Mouse (Mus musculus): Measurements from ENCODE around the gene Yif1b. TPM values are rescaled to one million over a fixed set of nuclear protein-coding genes. Genes with fewer than 3 reads are reported as not detected.
"Not testable (repeated sequence)": the region's sequence is repeated elsewhere in the genome, so short reads cannot be mapped to it uniquely, and the experiment has no call there.

The Yif1b gene
- total RNA-seq (2017): 4.4 and 5.2 TPM in 2 replicates

DNA sequence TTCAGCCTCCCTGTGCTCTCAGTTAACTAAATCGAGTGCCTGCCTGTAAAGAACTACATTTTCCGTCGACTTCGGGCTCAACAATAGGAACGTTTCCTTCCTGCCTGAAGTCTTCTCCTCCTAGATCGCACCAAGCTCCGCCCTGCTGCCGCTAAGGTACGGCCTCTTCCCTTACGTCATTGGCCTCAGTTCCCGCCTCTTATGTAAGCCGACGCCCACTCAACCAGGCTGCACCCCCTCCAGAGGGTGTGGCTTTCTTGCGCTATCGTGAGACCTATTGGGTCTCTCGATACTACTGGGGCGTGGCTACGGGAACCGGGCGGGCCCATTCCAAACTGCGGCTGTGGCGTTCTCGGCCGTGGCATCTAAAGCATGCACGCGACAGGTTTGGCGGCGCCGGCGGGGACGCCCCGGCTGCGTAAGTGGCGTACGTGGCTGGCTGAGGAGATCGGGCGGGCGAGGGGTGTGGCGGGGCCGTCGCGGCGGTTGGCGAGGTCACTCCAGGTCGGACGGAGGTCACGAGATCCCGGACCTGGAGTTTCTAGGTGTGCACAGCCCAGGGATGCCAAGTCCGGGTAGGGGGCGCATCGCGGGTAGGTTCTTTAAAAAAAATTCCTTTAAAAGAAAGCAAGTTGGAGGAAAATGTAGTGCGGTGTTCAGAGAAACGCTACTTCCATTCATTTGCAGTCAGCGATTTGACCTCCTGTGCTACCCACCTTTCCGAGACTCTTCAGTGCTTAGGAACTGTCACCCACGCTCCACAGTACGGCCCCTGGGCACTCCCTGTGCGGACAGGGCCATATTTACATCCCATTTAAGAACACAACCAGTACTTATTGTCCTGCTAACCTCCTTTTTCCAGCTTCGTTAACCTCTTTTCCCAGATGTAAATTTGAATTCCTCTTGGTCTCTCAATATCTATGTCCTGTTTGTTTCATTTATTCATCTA, at the start of gene Yif1b:
Gene Yif1b (plus strand): TSS at position 311 of the 949 bp plus-strand sequence.
- ATAC-seq (ENCODE audit: extremely low read depth, insufficient number of reproducible peaks, low FRiP score, poor library complexity, severe bottlenecking): peak; percentile 99

DNA sequence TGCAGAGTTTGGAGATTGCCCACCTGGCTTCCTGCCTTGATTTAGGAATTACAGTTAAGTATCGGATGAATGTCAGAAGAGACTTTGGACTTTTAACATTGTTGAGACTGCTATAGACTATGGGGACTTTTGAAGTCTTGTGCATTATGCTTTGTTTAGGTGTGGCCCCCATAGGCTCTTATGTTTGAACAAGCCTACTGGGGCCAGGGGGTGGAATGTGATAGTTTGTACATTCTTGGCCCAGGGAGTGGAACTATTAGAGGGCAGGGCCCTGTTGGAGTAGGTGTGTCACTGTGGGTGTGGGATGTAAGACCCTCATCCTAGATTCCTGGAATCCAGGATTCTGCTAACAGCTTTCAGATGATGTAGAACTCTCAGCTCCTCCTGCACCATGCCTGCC, 43.9 kb upstream of the Yif1b start:
- not testable (repeated sequence) for ATAC-seq (ENCODE audit: extremely low read depth, insufficient number of reproducible peaks, low FRiP score, poor library complexity, severe bottlenecking)

DNA sequence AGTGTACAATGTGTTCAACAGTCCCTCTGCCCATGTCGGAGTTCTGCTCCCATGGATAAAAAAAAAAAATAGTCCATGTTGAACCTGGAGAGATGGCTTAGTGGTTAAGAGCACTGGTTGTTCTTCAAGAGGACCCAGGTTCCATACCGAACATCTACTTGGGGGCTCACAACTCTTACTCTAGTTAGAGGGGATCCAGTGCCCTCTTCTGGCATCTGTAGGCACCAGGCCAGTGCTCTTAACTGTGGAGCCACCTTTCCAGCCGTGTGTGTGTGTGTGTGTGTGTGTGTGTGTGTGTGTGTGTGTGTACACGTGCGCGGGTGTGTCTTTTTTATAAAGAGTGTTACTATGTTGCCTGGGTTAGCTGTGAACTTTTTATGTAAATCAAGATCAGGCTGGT, 35.6 kb upstream of the Yif1b start:
- ATAC-seq (ENCODE audit: extremely low read depth, insufficient number of reproducible peaks, low FRiP score, poor library complexity, severe bottlenecking): no peak

DNA sequence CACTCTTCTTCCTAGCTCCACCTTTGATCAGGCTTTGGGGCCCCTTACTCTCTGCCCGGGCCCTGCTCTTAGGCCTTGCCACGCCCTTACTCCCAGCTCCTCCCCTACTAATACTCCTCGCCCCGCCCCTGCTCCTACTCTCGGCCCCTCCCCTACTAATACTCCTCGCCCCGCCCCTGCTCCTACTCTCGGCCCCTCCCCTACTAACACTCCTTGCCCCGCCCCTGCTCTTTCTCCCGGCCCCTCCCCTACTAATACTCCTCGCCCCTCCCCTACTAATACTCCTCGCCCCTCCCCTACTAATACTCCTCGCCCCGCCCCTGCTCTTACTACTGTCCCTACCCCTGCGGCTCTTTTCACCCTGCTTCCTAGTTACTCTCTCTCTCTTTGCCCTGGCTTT, 27.1 kb upstream of the Yif1b start:
- ATAC-seq (ENCODE audit: extremely low read depth, insufficient number of reproducible peaks, low FRiP score, poor library complexity, severe bottlenecking): peak; percentile 24; the same call in 1 of the 2 replicates

DNA sequence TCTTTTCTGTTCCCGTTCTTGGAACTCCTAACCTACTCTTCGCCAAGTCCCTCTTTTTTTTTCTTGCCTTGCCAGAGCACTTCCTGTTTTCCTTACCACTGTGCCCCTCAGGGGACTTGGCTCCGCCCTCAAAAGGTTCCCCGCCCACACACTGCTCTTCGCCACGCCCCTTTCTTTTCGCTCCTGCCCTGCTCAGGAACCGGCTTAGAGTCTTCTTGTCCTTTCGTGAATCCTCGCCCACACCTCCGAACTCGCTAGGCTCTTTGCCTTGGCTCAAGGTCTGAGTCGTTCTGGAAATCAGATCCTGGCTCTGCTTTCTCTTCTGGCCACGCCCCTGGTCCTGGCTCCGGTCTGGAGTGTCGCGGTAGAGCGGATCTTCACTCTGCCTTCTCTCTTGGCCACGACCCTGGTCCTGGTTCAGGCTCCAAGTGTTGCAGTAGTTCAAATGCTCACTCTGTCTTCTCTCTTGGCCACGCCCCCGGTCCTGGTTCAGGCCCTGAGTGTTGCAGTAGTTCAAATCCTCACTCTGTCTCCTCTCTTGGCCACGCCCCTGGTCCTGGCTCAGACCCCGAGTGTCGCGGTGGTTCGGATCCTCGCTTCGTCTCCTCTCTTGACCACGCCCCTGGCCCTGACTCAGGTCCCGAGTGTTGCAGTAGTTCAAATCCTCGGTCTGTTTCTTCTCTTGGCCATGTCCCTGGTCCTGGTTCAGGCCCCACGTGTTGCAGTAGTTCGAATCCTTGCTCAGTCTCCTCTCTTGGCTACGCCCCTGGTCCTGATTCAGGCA, 26.5 kb upstream of the Yif1b start:
- peak; percentile 65 for ATAC-seq (ENCODE audit: extremely low read depth, insufficient number of reproducible peaks, low FRiP score, poor library complexity, severe bottlenecking)

DNA sequence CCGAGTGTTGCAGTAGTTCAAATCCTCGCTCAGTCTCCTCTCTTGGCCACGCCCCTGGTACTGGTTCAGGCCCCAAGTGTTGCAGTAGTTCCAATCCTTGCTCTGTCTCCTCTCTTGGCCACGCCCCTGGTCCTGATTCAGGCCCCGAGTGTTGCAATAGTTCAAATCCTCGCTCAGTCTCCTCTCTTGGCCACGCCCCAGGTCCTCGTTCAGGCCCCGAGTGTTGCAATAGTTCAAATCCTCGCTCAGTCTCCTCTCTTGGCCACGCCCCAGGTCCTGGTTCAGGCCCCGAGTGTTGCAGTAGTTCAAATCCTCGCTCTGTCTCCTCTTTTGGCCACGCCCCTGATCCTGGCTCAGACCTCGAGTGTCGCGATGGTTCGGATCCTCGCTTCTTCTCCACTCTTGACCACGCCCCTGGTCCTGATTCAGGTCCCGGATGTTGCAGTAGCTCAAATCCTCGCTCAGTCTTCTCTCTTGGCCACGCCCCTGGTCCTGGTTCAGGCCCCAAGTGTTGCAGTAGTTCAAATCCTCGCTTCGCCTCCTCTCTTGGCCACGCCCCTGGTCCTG, 25.8 kb upstream of the Yif1b start:
- no peak for ATAC-seq (ENCODE audit: extremely low read depth, insufficient number of reproducible peaks, low FRiP score, poor library complexity, severe bottlenecking)

DNA sequence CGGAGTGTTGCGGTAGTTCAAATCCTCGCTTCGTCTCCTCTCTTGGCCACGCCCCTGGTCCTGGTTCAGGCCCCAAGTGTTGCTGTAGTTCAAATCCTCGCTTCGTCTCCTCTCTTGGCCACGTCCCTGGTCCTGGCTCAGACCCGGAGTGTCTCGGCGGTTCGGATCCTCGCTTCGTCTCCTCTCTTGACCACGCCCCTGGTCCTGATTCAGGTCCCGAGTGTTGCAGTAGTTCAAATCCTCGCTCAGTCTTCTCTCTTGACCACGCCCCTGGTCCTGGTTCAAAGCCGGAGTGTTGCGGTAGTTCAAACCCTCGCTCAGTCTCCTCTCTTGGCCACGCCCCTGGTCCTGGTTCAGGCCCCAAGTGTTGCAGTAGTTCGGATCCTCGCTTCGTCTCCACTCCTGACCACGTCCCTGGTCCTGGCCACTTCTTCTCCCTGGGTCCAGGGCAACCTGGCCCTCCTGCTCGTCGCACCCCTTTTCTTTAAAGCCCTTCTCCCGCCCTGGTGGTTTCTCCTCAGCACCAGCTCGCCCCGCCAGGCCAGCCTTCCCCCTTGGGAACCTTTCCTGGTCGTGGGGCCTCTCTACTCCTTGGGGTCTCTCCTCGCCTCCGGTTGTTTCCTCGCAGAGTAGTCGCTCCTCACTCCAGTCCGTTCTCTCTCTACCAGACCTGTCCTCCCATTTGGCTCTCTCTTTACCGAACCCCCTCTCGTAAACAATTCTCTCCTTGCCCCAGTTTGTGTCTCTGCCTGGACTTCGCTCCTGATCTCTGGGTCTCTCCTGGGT, 25.2 kb upstream of the Yif1b start:
- ATAC-seq (ENCODE audit: extremely low read depth, insufficient number of reproducible peaks, low FRiP score, poor library complexity, severe bottlenecking): not testable (repeated sequence)

DNA sequence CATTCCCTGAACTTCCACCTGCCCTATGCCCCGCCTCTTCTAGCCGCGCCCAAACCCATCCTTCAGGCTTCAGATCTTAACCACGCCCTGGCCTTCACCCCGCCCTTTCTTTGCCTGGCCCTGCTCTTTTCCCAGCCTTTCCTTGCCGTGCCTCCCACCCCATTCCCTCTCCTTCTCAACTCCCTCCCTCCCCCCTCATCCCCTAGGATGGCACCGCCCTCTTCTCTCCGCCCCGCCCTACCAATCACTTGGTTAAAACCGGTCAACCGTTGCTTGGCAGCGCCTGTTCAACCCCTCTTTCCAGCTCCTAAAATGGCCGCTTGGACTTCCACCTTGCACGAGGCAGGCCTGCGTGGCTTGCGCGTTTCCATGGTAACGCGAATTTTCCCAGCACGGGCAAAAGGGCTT, 24.4 kb upstream of the Yif1b start, which contains the start of gene Catsperg1:
Gene Catsperg1 (minus strand): TSS at position 361 of the 408 bp plus-strand sequence.
- ATAC-seq (ENCODE audit: extremely low read depth, insufficient number of reproducible peaks, low FRiP score, poor library complexity, severe bottlenecking): no peak

DNA sequence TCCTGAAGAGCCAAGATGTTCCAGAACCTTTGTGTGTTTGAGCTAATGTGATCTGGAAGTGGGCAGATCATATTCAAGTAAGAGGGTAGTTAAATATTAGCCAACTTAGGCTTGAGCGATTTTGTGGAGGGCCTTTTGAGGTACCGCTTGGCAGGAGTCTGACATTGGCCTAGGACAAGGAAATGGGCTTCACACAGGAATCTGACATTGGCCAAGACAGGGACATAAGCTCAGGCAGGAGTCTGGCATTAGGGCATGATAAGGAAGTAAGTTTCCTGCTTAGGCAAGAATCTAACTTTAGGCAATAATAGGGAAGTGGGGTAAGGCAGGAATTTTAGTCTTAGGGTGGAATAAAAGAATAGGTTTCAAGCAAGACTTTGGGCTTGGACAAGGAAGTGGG, 23.9 kb upstream of the Yif1b start:
- no peak for ATAC-seq (ENCODE audit: extremely low read depth, insufficient number of reproducible peaks, low FRiP score, poor library complexity, severe bottlenecking)

DNA sequence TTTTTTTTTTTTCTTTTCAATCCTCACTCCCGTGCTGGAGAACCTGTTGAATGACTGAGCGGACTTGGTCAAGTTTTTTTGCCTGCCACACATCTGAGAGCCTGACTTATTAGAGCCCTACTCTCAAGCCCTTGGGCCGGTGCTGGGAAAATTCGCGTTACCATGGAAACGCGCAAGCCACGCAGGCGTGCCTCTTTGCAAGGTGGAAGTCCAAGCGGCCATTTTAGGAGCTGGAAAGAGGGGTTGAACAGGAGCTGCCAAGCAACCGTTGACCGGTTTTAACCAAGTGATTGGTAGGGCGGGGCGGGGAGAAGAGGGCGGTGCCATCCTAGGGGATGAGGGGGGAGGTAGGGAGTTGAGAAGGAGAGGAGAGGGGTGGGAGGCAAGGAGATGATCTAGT, 23.3 kb upstream of the Yif1b start:
- no peak for ATAC-seq (ENCODE audit: extremely low read depth, insufficient number of reproducible peaks, low FRiP score, poor library complexity, severe bottlenecking)

DNA sequence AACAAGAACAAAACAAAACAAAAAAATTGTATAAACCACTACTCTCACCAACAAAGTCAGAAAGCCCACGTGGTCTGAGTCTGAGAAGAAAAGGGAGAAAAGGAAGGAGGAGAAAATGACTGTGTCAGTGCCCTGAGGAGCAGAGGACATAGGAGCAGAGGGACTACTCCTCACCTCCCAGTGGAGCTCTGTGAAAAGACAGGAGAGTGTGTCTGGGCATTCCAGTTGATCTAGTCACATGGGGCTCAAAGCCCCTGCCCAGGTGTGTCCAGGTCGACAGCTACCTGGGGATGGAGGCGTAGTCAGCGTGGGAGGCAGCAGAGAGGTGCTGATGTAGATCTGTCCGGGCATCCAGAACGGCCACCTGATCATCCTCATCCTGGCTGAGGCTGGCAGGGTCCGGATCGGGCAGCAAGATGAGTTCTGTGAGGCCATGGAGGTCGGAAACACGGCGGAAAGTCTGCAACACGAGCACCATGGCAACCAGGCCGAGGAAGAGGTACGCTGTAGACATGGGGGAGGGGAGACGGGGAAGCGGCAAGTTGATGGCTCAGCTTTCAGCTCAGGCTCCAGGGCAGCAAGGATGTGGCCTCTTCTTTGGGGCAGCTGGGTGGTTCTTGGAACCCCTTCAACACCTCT, 13.3 kb upstream of the Yif1b start:
- no peak for ATAC-seq (ENCODE audit: extremely low read depth, insufficient number of reproducible peaks, low FRiP score, poor library complexity, severe bottlenecking)

DNA sequence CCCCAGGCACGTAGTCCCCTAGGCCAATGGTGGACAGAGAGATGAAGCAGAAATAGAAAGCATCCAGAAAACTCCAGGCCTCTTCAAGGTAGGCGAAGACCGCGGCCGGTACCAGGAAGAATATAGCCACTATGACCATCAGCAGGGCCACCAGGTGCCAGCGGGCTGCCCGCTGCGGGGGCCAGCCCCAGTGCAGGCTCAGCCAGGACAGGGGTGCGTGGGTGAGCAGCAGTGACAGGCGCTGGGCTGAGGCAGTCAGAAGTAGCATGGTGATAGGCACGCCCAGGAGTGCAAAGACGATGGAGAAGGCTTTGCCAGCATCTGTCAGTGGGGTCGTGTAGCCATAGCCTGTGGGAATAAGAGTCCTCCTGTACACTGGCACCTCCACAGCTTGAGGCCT, 12.6 kb upstream of the Yif1b start:
- no peak for ATAC-seq (ENCODE audit: extremely low read depth, insufficient number of reproducible peaks, low FRiP score, poor library complexity, severe bottlenecking)

DNA sequence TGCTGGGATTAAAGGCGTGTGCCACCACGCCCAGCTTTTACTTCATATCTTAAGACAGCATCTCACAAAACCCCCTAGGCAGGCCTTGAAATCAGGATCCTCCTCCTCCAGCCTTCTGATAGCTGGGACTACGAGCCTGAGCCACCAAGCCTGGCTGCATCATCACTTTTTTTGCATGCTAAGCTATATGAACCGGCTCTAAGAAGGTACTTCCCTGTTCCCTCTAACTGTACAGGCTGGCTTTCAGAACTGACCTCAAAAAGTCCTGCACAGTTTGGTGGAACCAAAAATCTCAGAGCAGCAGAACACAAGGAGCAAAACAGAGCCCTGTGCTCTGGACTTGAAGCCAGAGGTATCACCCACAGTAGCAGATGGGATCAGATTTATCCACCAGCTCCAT, 9.9 kb upstream of the Yif1b start:
- ATAC-seq (ENCODE audit: extremely low read depth, insufficient number of reproducible peaks, low FRiP score, poor library complexity, severe bottlenecking): no peak

DNA sequence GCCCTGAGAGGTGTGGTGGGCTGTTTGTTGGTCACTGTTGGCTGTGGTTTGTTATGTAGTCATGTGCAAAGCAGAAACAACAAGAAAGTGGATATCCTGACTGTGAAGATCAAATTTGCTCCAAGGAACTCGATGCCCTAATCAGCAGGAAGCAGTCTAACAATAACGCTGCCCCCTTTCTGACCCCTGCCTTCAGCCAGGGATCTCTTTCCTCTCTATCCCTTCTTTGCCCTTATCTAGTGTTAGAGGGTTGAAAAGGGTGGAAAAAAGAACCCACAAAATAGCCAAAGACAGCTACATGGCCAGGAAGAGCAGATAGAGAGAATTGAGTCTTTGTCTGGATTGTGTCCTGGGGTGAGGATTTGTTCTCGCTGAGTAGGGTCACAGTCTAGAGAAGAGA, 7.6 kb upstream of the Yif1b start:
- ATAC-seq (ENCODE audit: extremely low read depth, insufficient number of reproducible peaks, low FRiP score, poor library complexity, severe bottlenecking): no peak

DNA sequence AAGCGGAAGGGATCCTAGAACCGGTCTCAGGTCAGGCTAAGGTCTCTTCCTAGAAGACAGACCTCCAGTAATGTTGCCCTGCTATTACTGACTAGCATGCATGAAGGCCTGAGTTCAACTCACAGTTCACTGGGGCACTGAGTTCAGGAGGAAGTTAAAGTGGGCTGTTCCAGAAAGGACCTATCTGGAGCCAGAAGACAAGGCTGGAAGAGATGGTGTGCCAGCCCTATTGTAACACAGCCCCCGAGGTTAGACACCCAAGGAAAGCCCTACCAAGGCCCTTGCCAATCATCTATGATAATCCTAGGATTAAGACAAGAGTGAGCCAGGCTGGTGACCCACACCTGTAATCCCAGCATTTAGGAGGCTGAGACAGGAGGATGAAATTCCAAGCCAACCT, 6.6 kb upstream of the Yif1b start:
- no peak for ATAC-seq (ENCODE audit: extremely low read depth, insufficient number of reproducible peaks, low FRiP score, poor library complexity, severe bottlenecking)

DNA sequence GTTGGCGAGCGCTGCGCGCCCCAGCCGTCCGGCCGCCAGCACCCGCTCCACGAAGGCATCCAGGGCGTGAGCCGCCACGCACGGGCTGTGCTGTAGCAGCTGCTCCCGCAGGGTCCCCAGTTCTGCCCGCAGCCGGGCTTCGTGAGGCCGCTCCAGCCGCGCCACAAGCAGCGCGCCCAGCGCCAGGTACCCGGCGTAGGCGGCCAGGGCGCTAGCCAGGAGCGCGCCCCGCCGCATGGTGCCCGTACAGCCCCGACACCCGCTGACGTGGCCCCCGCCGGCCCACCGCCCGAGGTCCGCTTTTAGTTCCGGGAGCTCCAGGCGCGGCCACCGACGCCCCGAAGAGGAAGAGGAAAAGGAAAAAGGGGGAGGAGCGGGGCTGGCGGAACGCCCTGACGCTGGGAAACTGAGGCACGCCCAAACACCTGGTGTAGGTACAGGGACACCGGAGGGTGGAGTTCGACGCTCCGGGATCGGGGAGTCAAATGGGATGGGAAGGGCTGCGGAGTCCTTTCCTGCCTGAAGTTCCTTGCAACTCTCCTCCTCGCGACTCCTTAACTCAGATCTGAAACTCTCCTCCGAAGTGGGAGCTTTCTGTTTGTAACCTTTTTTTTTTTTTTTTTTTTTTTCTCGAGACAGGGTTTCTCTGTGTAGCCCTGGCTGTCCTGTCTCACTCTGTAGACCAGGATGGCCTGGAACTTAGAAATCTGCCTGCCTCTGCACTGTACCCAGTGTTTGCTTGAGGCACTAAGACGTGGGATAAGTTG, 5.7 kb upstream of the Yif1b start, which contains the start of gene Kcnk6:
Gene Kcnk6 (minus strand): TSS at position 269 of the 767 bp plus-strand sequence.
- ATAC-seq (ENCODE audit: extremely low read depth, insufficient number of reproducible peaks, low FRiP score, poor library complexity, severe bottlenecking): peak; percentile 43; the same call in 1 of the 2 replicates

DNA sequence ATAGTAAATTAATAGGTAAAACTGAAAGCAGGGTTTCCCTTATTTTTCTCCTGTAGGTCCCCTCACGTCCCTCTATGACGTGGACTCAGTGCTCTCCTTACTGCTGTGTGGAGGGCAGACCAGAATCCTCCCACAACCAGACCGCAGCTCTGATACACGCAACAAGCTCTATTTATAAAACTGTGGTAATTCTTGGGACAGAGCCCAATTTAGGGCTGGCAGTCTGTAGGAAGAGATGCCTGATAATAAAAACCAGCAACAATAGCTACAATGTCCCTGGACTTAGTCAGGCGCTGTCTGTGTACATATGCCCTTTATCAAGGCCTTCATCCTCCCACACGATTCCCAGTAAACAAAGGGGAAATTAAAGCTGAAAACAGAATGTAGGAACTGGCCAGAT, 4.4 kb upstream of the Yif1b start:
- ATAC-seq (ENCODE audit: extremely low read depth, insufficient number of reproducible peaks, low FRiP score, poor library complexity, severe bottlenecking): no peak

DNA sequence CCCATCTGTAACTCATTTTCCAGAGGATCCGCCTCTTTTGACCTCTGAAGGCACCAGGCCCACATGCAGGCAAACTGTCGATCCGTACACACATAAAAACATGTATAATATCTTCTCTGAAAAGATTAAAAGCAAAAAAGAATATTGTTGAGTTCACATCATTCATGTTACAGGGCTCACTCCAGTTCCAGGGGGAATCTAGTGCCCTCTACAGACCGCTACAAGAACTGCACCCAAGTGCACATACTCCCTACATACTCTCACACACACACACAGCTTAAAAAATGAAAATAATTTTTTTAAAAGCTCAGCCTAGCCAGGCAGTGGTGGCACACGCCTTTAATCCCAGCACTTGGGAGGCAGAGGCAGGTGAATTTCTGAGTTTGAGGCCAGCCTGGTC, 3.5 kb upstream of the Yif1b start:
- ATAC-seq (ENCODE audit: extremely low read depth, insufficient number of reproducible peaks, low FRiP score, poor library complexity, severe bottlenecking): no peak

Data from neutrophil, adult 5-6 weeks (primary cell).